Mouse (Mus musculus): ENCODE measurements around the gene Fam83g. TPM values are rescaled to one million over a fixed set of nuclear protein-coding genes. Genes with fewer than 3 reads are reported as not detected.
"Not testable (repeated sequence)": the region's sequence is repeated elsewhere in the genome, so short reads cannot be mapped to it uniquely, and the experiment has no call there.

The Fam83g gene
- total RNA-seq (2017) = 0.30 TPM in 1 of 2 replicates, not detected in the other

DNA sequence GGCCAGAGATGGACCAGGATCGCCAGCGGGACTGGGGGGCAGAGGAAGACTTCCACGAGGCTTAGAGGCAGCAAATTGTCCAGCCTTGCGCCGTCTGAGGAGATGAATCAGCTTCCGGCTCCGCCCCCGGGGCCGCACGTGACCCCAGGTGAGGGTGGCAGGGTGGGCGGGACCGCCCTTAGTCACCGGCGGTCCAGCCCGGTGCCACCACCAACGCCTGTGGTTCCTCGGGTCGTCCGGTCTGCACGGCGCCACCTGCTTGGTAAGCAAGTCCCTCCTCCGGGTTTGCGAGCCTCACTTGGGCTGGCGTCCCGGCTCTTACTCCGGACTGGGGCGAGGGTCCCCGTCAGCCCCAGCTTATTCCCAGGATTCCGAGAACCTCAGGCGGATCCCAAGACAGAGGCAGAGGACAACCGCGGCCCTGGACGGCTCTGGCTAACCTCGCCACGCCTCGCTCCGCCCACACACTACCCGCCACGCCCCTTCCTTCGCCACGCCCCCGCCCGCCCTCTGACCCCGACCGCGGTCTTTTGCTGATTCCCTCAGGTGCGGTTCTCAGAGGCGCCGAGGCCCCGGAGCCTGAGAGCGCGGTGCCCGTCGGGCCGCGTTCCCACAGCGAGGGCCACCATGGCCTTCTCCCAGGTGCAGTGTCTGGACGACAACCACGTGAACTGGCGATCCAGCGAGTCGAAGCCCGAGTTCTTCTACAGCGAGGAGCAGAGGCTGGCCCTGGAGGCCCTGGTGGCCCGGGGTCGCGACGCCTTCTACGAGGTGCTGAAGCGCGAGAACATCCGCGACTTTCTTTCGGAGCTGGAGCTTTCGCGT, at the start of gene Fam83g:
Fam83g (plus strand) TSS at position 185 of the 825 bp plus-strand sequence.
- ATAC-seq (replicated peaks in 1 of 2; ENCODE audit: insufficient read depth in 1 of 2, low FRiP score in 2 of 2, low TSS enrichment in 1 of 2, low read depth in 1 of 2, poor library complexity in 2 of 2, severe bottlenecking in 2 of 2) = peak in 1 of 2 experiments; percentile 28; a peak in 1 of 4 replicates

DNA sequence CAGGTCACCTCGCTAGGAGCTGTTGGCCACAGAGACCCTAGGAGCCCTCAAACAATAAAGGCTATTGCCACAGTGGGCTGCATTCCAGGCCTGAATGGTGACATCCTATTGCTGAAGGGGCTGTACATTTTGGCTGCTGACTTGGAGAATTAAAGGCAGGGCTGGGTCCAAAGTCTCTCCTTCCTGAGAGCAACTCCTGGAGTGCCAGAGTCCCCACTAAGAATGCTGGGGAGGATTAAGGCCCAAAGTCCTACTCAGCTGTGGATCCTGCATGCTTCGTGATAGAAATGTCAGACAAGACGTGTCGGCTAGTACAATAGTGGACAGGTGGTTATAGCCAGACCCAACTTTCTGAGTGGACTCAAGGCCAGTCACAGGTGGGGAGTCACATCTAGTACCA, 47.6 kb upstream of the Fam83g start:
- ATAC-seq (replicated peaks in 1 of 2; ENCODE audit: insufficient read depth in 1 of 2, low FRiP score in 2 of 2, low TSS enrichment in 1 of 2, low read depth in 1 of 2, poor library complexity in 2 of 2, severe bottlenecking in 2 of 2) = not testable (repeated sequence)

DNA sequence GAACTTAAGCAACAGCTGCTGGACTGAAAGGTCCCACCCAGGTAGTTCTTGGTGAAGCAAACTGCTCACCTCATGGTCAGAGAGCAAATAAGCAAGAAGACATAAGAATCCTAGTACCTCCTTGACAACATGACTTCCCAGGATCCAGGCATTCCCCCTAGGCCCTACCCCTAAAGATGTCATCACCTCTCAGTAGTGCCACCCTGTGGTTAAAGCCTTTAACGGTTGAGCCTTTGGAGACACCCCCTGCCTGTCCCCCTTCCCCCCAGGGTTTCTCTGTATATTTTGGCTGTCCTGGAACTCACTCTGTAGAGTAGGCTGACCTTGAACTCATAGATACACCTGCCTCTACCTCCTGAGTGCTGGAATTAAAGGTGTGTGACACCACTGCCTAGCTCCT, 46.5 kb upstream of the Fam83g start:
- ATAC-seq (replicated peaks in 1 of 2; ENCODE audit: insufficient read depth in 1 of 2, low FRiP score in 2 of 2, low TSS enrichment in 1 of 2, low read depth in 1 of 2, poor library complexity in 2 of 2, severe bottlenecking in 2 of 2) = no peak

DNA sequence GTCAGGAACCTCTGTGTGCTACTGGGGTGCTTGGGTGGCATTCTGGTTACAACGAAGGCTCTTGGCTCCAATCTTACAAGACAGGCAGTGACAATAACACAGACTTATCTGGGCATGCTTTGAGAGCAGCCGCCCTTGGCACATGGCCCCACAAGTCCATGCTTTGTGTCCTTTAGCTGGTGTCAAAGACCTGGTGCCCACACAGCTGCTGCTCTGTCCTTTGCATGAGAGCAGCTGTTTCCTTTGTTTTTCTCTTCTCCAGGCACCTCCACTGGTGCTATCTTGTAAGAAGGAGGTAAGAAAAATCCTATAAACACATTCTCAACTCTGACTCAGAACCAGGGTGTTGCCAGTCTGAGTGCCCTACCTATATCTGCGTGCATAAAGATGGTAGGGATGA, 46.0 kb upstream of the Fam83g start:
- no peak for ATAC-seq (replicated peaks in 1 of 2; ENCODE audit: insufficient read depth in 1 of 2, low FRiP score in 2 of 2, low TSS enrichment in 1 of 2, low read depth in 1 of 2, poor library complexity in 2 of 2, severe bottlenecking in 2 of 2)

DNA sequence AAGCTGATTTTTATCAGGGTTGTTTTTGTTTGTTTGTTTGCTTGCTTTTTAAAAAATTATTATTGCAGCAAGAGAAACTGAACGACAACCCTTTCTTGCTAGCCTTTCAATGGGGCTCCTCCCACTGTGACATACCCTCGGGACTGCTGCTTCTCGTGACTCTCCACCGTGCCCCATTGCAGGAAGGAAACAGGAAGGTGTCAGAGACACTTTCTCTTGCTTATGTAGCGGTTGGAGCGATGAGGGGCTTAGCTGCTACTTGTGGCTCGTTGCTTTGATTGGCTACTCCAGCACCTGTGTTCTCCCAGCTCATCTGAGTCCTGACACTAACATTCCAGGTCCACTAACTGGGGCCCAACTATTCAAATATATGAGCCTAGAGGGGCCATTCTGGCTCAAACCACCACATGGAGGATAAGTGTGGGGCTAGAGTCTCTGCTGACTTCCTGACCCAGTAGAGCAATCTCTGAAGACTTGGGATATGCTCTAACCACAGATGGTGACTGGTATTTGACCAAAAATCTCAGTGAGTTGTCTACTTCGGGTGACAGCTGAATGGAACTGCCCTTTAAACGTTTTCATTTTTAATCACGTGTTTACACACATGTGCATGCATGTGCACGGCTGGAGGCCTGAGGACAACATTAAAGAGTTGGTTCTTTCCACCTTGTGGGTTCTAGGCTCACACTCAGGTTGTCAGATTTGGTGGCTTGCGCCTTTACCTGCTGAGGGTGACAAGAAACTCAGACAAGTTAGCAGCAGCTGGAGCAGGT, 44.9 kb upstream of the Fam83g start:
- no peak; a peak in 1 of 4 replicates for ATAC-seq (replicated peaks in 1 of 2; ENCODE audit: insufficient read depth in 1 of 2, low FRiP score in 2 of 2, low TSS enrichment in 1 of 2, low read depth in 1 of 2, poor library complexity in 2 of 2, severe bottlenecking in 2 of 2)

DNA sequence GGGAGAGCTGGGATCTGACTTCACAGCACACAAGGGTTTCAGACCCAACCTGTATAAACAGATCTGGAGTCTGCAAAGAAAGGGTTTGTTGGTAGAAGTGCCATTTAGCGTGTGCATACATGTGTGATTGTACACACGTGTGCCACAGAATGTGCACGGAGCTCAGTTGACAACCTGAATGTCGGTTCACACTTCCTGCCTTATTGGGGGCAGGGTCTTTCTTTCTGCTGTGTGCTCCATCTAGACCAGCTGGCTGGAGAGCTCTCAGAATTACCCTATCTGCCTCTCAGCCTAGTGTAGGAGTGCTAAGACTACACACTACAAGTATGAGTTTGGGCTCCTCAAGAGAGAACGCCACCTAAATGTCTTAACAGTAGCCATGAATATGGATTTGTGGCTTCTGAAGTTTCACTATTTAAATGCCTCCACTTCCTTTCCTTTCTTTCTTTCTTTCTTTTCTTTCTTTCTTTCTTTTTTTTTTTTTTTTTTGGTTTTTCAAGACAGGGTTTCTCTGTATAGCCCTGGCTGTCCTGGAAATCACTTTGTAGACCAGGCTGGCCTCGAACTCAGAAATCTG, 44.2 kb upstream of the Fam83g start:
- no peak for ATAC-seq (replicated peaks in 1 of 2; ENCODE audit: insufficient read depth in 1 of 2, low FRiP score in 2 of 2, low TSS enrichment in 1 of 2, low read depth in 1 of 2, poor library complexity in 2 of 2, severe bottlenecking in 2 of 2)

DNA sequence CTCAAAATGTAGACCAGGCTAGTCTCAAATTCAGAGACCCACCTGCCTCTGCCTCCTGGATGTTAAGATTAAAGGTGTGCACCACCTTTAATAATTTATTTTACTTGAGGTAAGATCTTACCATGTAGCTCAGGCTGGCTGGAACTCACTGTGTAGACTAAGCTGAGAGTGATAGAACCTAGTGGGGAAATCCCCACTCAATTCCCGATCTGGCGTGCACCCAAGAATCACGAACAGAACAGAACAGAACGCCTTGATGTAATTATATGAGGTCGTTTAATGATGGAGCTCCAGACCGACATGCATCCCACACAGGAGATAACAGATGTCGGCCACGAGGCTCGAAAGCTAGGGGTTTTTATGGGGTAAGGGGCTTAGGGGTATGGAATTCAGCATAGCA, 43.3 kb upstream of the Fam83g start:
- ATAC-seq (replicated peaks in 1 of 2; ENCODE audit: insufficient read depth in 1 of 2, low FRiP score in 2 of 2, low TSS enrichment in 1 of 2, low read depth in 1 of 2, poor library complexity in 2 of 2, severe bottlenecking in 2 of 2) = not testable (repeated sequence)

DNA sequence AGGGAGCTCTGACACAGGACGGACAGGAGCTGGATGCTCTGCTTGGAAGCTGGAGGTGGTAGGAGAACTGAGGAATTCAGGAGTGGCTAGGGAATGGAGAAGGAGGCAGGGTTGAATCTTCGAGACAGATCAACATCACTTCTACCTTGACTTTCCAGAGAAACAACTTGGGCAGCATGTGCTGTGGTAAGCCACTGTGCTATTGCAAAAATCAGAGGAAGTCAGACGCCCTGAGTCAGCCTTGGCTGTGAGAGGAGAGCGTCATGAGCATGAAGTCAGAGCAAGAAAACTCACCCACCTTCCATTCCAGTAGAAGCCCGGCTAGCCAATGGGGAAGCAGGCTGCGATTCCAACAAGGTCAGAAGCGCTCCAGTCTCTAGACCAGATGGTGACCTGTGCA, 41.8 kb upstream of the Fam83g start:
- no peak for ATAC-seq (replicated peaks in 1 of 2; ENCODE audit: insufficient read depth in 1 of 2, low FRiP score in 2 of 2, low TSS enrichment in 1 of 2, low read depth in 1 of 2, poor library complexity in 2 of 2, severe bottlenecking in 2 of 2)

DNA sequence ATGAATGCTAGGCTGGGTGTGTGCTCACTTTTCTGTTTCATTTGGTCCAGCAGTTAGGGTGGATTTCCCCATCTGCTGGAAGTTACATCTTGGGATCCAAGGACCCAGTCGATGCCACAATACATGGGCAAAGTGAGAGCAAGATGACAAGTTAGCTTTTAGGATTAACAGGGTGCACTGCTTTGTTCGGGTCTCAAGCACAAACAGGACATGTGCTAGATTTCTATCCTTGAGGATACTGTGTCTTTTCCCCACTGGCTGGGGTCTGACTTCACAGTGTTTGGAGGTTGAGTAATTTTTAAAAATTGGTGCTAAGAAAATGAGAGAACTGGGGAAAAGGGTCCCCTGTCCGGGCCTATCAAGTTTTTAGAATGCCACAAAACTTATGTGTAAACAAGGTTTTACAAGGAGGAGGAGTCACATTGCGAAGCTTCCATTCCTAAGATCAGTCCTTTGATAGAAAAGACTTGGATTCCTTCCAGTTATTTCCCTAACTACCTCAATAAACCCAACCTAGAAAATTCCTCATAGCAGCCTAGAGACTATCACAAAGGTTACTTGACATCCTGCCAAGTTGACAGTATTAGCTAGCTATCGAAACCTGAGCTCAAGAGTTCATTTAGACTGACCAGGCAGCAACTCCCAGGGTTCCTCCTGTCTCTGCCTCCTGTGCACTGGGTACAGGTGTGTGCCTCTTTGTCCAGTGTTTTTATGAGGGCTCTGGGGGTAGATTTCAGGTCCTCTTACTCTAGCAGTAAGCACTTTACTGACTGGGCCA, 40.5 kb upstream of the Fam83g start:
- no peak for ATAC-seq (replicated peaks in 1 of 2; ENCODE audit: insufficient read depth in 1 of 2, low FRiP score in 2 of 2, low TSS enrichment in 1 of 2, low read depth in 1 of 2, poor library complexity in 2 of 2, severe bottlenecking in 2 of 2)

DNA sequence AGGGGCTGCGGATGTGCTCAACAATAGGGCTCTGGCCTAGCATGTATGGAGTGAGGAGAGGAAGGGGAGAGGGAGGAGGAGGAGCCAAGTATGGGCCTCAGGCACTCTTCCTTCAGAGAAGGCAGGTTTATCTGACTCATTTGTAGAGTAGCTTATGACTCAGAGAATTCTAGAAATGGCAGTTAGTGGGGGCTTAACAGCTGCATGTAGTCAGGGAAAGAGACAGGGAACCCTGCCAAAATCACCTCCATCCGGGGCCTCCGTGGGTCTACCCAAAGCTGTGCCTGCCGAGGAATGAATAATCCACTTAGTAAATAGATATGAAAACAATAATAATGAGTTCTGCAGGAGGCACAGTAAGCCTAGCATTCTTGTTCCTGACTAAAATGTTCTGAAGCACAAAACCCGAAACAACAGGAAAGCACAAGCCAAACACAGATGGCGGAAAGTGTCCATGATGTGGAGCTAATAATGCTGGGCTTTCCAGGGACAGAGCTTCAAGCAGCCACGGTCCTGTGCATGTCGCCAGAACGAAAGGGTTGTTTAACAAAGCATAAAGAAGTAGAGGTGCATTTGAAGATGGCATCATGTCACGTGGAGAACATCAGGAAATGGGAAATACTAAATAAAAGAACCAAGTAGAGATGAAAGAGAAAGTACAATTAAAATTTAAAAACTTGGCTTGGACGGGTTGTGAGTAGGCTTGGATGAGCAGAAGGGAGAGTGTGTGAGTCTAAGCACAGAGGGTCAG, 39.1 kb upstream of the Fam83g start:
- no peak for ATAC-seq (replicated peaks in 1 of 2; ENCODE audit: insufficient read depth in 1 of 2, low FRiP score in 2 of 2, low TSS enrichment in 1 of 2, low read depth in 1 of 2, poor library complexity in 2 of 2, severe bottlenecking in 2 of 2)

DNA sequence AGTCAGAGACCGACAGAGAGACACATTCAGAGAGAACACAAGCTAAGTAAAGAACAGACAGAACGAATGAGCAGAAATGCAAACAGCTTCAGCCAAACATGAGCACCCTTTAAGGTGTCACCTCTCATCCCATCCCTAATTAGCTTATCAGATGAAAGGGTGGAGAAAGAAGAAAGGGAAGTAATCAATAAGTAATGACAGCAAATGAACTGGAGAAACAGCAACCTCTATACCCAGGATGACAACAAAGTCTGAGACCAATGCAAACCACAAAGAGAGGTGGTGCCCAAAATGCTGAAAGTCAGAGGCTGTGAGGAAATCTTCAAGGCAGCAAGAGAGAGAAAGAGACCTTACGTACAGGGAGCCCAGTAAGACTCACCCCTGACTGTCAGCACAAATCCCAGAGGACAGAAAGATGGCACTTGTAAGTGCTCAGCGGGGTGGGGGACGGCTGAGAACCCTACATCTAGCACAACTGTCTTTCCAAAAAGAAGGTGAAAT, 38.5 kb upstream of the Fam83g start:
- no peak for ATAC-seq (replicated peaks in 1 of 2; ENCODE audit: insufficient read depth in 1 of 2, low FRiP score in 2 of 2, low TSS enrichment in 1 of 2, low read depth in 1 of 2, poor library complexity in 2 of 2, severe bottlenecking in 2 of 2)

DNA sequence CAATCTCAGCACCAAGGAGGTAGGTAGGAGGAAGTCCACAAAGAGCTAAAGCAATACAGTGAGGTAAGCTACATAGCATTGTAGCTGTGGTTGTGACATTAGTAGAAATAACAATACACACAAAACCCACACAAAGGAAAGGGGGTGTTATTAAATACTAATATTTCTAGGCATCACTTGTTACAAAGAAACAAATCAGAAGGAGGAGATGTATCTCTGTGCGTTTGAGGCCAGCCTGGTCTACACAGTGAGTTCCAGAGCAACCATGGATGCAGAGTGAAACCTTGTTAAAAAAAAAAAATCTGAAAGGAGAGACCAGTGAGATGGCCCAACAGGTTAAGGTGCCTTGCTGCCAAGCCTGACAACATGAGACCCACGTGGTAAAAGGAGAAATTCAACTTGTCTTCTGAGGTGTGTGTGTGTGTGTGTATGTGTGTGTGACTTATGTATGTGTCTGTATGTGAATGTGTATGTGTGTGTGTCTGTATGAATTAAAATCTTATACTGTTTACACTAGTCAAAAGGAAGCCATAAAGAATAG, 37.3 kb upstream of the Fam83g start:
- no peak for ATAC-seq (replicated peaks in 1 of 2; ENCODE audit: insufficient read depth in 1 of 2, low FRiP score in 2 of 2, low TSS enrichment in 1 of 2, low read depth in 1 of 2, poor library complexity in 2 of 2, severe bottlenecking in 2 of 2)

DNA sequence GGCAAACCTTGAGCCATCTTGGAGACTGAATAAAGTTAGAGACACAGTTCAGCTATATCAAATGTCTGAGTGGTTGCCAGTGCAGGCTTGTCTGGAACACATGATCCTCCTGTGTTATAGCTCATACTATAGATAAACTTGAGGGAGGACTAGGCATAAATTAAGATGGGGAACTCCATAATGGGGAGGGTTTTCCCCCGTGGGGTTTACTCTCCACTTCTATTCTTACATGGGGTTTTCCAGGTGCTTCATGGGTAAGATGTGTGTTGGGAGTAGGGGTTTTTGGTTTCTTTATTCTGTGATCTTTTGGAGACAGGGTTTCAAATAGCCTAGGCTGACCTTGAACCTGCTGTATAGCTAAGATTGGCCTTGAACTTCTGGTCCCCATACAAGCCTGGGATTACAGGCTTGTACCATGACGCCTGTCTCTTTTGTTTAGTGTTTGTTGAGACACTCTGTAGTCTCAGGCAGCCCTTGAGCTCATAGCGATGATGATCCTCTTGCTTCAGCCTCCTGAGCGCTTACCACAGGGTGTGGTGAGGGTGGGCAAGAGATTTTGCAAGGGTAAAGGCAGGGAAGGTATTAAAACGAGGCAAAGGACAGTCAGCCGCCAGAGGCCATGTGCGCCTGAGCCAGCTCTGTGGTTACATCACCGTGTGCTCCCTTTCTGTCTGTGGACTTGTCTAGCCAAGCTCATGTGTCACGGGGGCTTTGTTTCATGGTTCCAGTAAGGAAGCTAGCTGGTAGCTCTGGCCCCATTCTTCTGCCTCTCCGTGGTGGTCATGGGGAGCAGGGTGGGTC, 36.6 kb upstream of the Fam83g start:
- ATAC-seq (replicated peaks in 1 of 2; ENCODE audit: insufficient read depth in 1 of 2, low FRiP score in 2 of 2, low TSS enrichment in 1 of 2, low read depth in 1 of 2, poor library complexity in 2 of 2, severe bottlenecking in 2 of 2) = peak in 1 of 2 experiments; percentile 25; a peak in 1 of 4 replicates

DNA sequence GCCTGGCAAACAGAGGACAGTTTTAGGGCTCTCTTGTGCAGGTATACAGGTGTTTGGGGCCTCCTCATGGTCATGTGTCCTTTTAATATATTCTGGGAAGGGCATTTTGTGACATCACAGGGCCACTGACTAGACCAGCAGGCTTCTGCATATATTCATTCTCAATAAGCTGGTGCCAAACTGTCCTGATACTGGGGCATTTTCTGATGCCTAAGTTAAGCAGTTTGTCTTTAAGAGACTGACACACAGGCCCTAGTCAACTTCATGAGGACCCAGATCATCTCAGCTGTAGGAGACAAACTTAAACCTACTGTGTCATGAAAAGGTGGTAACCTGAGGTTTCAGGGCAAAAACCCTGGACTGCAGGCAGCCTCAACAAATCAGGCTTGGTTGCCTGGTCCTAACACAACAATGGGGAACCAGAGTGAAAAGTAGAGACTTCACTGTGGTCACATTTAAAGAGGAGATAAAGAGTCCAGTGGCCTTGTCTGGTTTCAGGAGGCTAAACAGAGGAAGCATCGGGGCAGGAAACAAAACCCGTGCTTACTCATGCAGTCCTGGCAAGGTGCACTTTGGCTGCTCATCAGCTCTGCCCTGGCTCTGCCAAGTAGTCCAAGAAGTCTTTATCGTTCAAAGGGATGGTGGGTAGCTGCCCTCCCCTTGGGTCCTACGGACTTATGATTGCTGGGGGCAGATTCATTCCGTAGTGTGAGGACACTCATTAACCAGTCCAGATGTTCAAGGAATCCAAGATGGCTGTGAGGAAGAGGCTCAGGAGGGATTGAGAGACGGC, 35.7 kb upstream of the Fam83g start:
- ATAC-seq (replicated peaks in 1 of 2; ENCODE audit: insufficient read depth in 1 of 2, low FRiP score in 2 of 2, low TSS enrichment in 1 of 2, low read depth in 1 of 2, poor library complexity in 2 of 2, severe bottlenecking in 2 of 2) = peak; percentile 66 to 68

DNA sequence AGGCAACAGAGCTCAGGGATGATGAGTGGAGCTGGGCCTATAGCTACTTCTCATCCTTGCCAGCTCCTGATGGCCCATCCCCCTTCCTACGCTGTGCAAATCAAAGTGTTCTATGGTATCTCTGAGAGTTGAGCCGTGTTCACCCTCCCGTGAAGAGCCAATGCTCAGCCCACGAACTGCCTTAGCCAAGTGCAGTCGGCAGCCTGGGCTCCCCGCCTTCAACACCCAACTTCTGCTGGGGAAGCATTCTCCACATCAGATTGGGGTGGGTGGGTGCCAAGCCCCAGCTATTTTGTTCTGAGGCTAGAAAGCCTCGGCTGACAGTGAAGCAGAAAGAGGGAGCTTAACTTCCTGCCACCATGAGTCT, 35.2 kb upstream of the Fam83g start:
- ATAC-seq (replicated peaks in 1 of 2; ENCODE audit: insufficient read depth in 1 of 2, low FRiP score in 2 of 2, low TSS enrichment in 1 of 2, low read depth in 1 of 2, poor library complexity in 2 of 2, severe bottlenecking in 2 of 2) = no peak
